Mouse (Mus musculus): Measurements from ENCODE around the gene Aldh3b2. TPM values are rescaled to one million over a fixed set of nuclear protein-coding genes. Genes with fewer than 3 reads are reported as not detected.

The Aldh3b2 gene
- polyA plus RNA-seq, 1 experiment from 2014 or later, result 2.6 TPM

- Histone ChIP-seq H3K4me1 (ENCODE audit: control insufficient read depth, insufficient read depth, low read length) (0 out of 2 replicates have a peak, but pooled peaks cover 6% of the 10 kb centered on the region), H3K4me3 (ENCODE audit: low read depth, low read length) (no peak within 1 kb of the TSS), H3K9ac (ENCODE audit: low read length) (no peak within 1 kb of the TSS), H3K36me3 (ENCODE audit: control insufficient read depth, insufficient read depth, low read length) (no peaks in the 10 kb centered on the region), H3K9me3 (ENCODE audit: control insufficient read depth, low read length) (no peaks in the 10 kb centered on the region), H3K4me2 (ENCODE audit: low read depth, severe bottlenecking) (no peak within 1 kb of the TSS), H3K27me3 (ENCODE audit: control insufficient read depth, insufficient read depth, low read length) (no peaks in the 10 kb centered on the region), H3K27ac (replicated peaks; ENCODE audit: low read depth, low read length) (peak within 1 kb of the TSS; percentile 14; the same call in 1 of the 2 replicates)
- peak; percentile 42; the same call in 1 of the 2 replicates for ATAC-seq (ENCODE audit: insufficient number of reproducible peaks, low FRiP score, low TSS enrichment, low read depth)
- DNase-seq (ENCODE audit: low spot score), result peak; percentile 69
- WGBS, result 10% methylated on average over 8 of the region's 8 CpGs
These were observed 14.2 kb downstream of the Aldh3b2 start, which contains the start of gene Acy3 for GRCm38 (mm10) chr19:3986334-3986733. TSS of gene Acy3 (plus strand) at chr19:3986570.

GRCm38 (mm10) chr19:3988066-3988465 lies 15.9 kb downstream of the Aldh3b2 start:
- Histone ChIP-seq H3K4me3 (ENCODE audit: low read depth, low read length) (no peak overlapping the region), H3K27ac (replicated peaks; ENCODE audit: low read depth, low read length) (no peak overlapping the region), H3K4me2 (ENCODE audit: low read depth, severe bottlenecking) (no peak overlapping the region), H3K9me3 (ENCODE audit: control insufficient read depth, low read length) (no peaks in the 10 kb centered on the region), H3K4me1 (ENCODE audit: control insufficient read depth, insufficient read depth, low read length) (0 out of 2 replicates have a peak, but pooled peaks cover 6% of the 10 kb centered on the region), H3K27me3 (ENCODE audit: control insufficient read depth, insufficient read depth, low read length) (no peaks in the 10 kb centered on the region), H3K36me3 (ENCODE audit: control insufficient read depth, insufficient read depth, low read length) (no peaks in the 10 kb centered on the region), H3K9ac (ENCODE audit: low read length) (no peak overlapping the region)
- DNase-seq (ENCODE audit: low spot score), result no peak
- ATAC-seq (ENCODE audit: insufficient number of reproducible peaks, low FRiP score, low TSS enrichment, low read depth), result no peak
- 88% methylated on average over 14 of the region's 14 CpGs for WGBS

GRCm38 (mm10) chr19:3988750-3989149 lies 16.6 kb downstream of the Aldh3b2 start:
- Histone ChIP-seq H3K27ac (replicated peaks; ENCODE audit: low read depth, low read length) (no peak overlapping the region), H3K4me2 (ENCODE audit: low read depth, severe bottlenecking) (no peak overlapping the region), H3K4me3 (ENCODE audit: low read depth, low read length) (no peak overlapping the region), H3K9me3 (ENCODE audit: control insufficient read depth, low read length) (no peaks in the 10 kb centered on the region), H3K36me3 (ENCODE audit: control insufficient read depth, insufficient read depth, low read length) (no peaks in the 10 kb centered on the region), H3K27me3 (ENCODE audit: control insufficient read depth, insufficient read depth, low read length) (no peaks in the 10 kb centered on the region), H3K9ac (ENCODE audit: low read length) (no peak overlapping the region), H3K4me1 (ENCODE audit: control insufficient read depth, insufficient read depth, low read length) (0 out of 2 replicates have a peak, but pooled peaks cover 6% of the 10 kb centered on the region)
- ATAC-seq (ENCODE audit: insufficient number of reproducible peaks, low FRiP score, low TSS enrichment, low read depth) (no peak), DNase-seq (ENCODE audit: low spot score) (no peak)
- 86% methylated on average over 4 of the region's 4 CpGs for WGBS

GRCm38 (mm10) chr19:3990804-3991203 lies 18.7 kb downstream of the Aldh3b2 start:
- Histone ChIP-seq H3K9ac (ENCODE audit: low read length) (no peak overlapping the region; the same call in 1 of the 2 replicates), H3K9me3 (ENCODE audit: control insufficient read depth, low read length) (no peaks in the 10 kb centered on the region), H3K4me3 (ENCODE audit: low read depth, low read length) (no peak overlapping the region), H3K4me2 (ENCODE audit: low read depth, severe bottlenecking) (no peak overlapping the region), H3K27me3 (ENCODE audit: control insufficient read depth, insufficient read depth, low read length) (no peaks in the 10 kb centered on the region), H3K27ac (replicated peaks; ENCODE audit: low read depth, low read length) (no peak overlapping the region), H3K4me1 (ENCODE audit: control insufficient read depth, insufficient read depth, low read length) (0 out of 2 replicates have a peak, but pooled peaks cover 2% of the 10 kb centered on the region), H3K36me3 (ENCODE audit: control insufficient read depth, insufficient read depth, low read length) (no peaks in the 10 kb centered on the region)
- 18% methylated on average over 6 of the region's 6 CpGs for WGBS
- ATAC-seq (ENCODE audit: insufficient number of reproducible peaks, low FRiP score, low TSS enrichment, low read depth) (no peak), DNase-seq (ENCODE audit: low spot score) (no peak)

GRCm38 (mm10) chr19:3991562-3991961 lies 19.4 kb downstream of the Aldh3b2 start:
- Histone ChIP-seq H3K4me2 (ENCODE audit: low read depth, severe bottlenecking) (no peak overlapping the region), H3K4me3 (ENCODE audit: low read depth, low read length) (no peak overlapping the region), H3K27ac (replicated peaks; ENCODE audit: low read depth, low read length) (no peak overlapping the region), H3K36me3 (ENCODE audit: control insufficient read depth, insufficient read depth, low read length) (no peaks in the 10 kb centered on the region), H3K9ac (ENCODE audit: low read length) (no peak overlapping the region), H3K9me3 (ENCODE audit: control insufficient read depth, low read length) (no peaks in the 10 kb centered on the region), H3K4me1 (ENCODE audit: control insufficient read depth, insufficient read depth, low read length) (no peaks in the 10 kb centered on the region), H3K27me3 (ENCODE audit: control insufficient read depth, insufficient read depth, low read length) (no peaks in the 10 kb centered on the region)
- no peak for DNase-seq (ENCODE audit: low spot score)
- no peak for ATAC-seq (ENCODE audit: insufficient number of reproducible peaks, low FRiP score, low TSS enrichment, low read depth)
- 96% methylated on average over 3 of the region's 3 CpGs for WGBS

- Histone ChIP-seq H3K4me1 (ENCODE audit: control insufficient read depth, insufficient read depth, low read length) (no peaks in the 10 kb centered on the region), H3K9me3 (ENCODE audit: control insufficient read depth, low read length) (no peaks in the 10 kb centered on the region), H3K36me3 (ENCODE audit: control insufficient read depth, insufficient read depth, low read length) (no peaks in the 10 kb centered on the region), H3K9ac (ENCODE audit: low read length) (no peak overlapping the region), H3K4me2 (ENCODE audit: low read depth, severe bottlenecking) (no peak overlapping the region), H3K4me3 (ENCODE audit: low read depth, low read length) (no peak overlapping the region), H3K27ac (replicated peaks; ENCODE audit: low read depth, low read length) (no peak overlapping the region), H3K27me3 (ENCODE audit: control insufficient read depth, insufficient read depth, low read length) (no peaks in the 10 kb centered on the region)
- no peak for DNase-seq (ENCODE audit: low spot score)
- WGBS, result 87% methylated on average over 3 of the region's 3 CpGs
- ATAC-seq (ENCODE audit: insufficient number of reproducible peaks, low FRiP score, low TSS enrichment, low read depth), result no peak
These were observed 19.8 kb downstream of the Aldh3b2 start for GRCm38 (mm10) chr19:3991966-3992365.

- 54% methylated on average over 5 of the region's 5 CpGs for WGBS
- DNase-seq (ENCODE audit: low spot score), result no peak
- H3K27me3 ChIP-seq (ENCODE audit: control insufficient read depth, insufficient read depth, low read length), result no peaks in the 10 kb centered on the region
- no peaks in the 10 kb centered on the region for H3K9me3 ChIP-seq (ENCODE audit: control insufficient read depth, low read length)
- no peak within 1 kb of the TSS for H3K4me3 ChIP-seq (ENCODE audit: low read depth, low read length)
- ATAC-seq (ENCODE audit: insufficient number of reproducible peaks, low FRiP score, low TSS enrichment, low read depth), result no peak
- H3K4me2 ChIP-seq (ENCODE audit: low read depth, severe bottlenecking), result no peak within 1 kb of the TSS
- no peak within 1 kb of the TSS for H3K27ac ChIP-seq (replicated peaks; ENCODE audit: low read depth, low read length)
- no peaks in the 10 kb centered on the region for H3K4me1 ChIP-seq (ENCODE audit: control insufficient read depth, insufficient read depth, low read length)
- no peak within 1 kb of the TSS for H3K9ac ChIP-seq (ENCODE audit: low read length)
- H3K36me3 ChIP-seq (ENCODE audit: control insufficient read depth, insufficient read depth, low read length), result no peaks in the 10 kb centered on the region
These were observed 20.3 kb downstream of the Aldh3b2 start, which contains the start of gene Tbx10 for GRCm38 (mm10) chr19:3992416-3992815. TSS of gene Tbx10 (plus strand) at chr19:3992752.

- Histone ChIP-seq H3K9me3 (ENCODE audit: control insufficient read depth, low read length) (no peaks in the 10 kb centered on the region), H3K27me3 (ENCODE audit: control insufficient read depth, insufficient read depth, low read length) (no peaks in the 10 kb centered on the region), H3K4me1 (ENCODE audit: control insufficient read depth, insufficient read depth, low read length) (no peaks in the 10 kb centered on the region), H3K4me3 (ENCODE audit: low read depth, low read length) (no peak overlapping the region), H3K4me2 (ENCODE audit: low read depth, severe bottlenecking) (no peak overlapping the region), H3K27ac (replicated peaks; ENCODE audit: low read depth, low read length) (no peak overlapping the region), H3K36me3 (ENCODE audit: control insufficient read depth, insufficient read depth, low read length) (no peaks in the 10 kb centered on the region), H3K9ac (ENCODE audit: low read length) (no peak overlapping the region)
- 74% methylated on average over 6 of the region's 6 CpGs for WGBS
- ATAC-seq (ENCODE audit: insufficient number of reproducible peaks, low FRiP score, low TSS enrichment, low read depth) (no peak), DNase-seq (ENCODE audit: low spot score) (no peak)
These were observed 22.8 kb downstream of the Aldh3b2 start for GRCm38 (mm10) chr19:3994932-3995331.

- ATAC-seq (ENCODE audit: insufficient number of reproducible peaks, low FRiP score, low TSS enrichment, low read depth) (no peak), DNase-seq (ENCODE audit: low spot score) (no peak)
- Histone ChIP-seq H3K27ac (replicated peaks; ENCODE audit: low read depth, low read length) (no peak overlapping the region), H3K4me1 (ENCODE audit: control insufficient read depth, insufficient read depth, low read length) (no peaks in the 10 kb centered on the region), H3K4me2 (ENCODE audit: low read depth, severe bottlenecking) (no peak overlapping the region), H3K36me3 (ENCODE audit: control insufficient read depth, insufficient read depth, low read length) (no peaks in the 10 kb centered on the region), H3K27me3 (ENCODE audit: control insufficient read depth, insufficient read depth, low read length) (no peaks in the 10 kb centered on the region), H3K9me3 (ENCODE audit: control insufficient read depth, low read length) (no peaks in the 10 kb centered on the region), H3K4me3 (ENCODE audit: low read depth, low read length) (no peak overlapping the region), H3K9ac (ENCODE audit: low read length) (no peak overlapping the region)
- 91% methylated on average over 3 of the region's 3 CpGs for WGBS
These were observed 23.4 kb downstream of the Aldh3b2 start for GRCm38 (mm10) chr19:3995505-3995904.

All from limb, embryonic 11.5 days (tissue).